Mouse (Mus musculus) limb, embryonic 15.5 days (tissue): ENCODE data around the gene Acacb. TPM values are rescaled to one million over a fixed set of nuclear protein-coding genes. Genes with fewer than 3 reads are reported as not detected.

Experiments used
- ATAC-seq: fragments of 200-750 bp; cut with Nextera tagmentation; 2 replicates; pipeline ENCODE4 v1.8.0; 2017; ENCODE audit warnings: low read depth, moderate TSS enrichment; ENCODE audit not compliant: insufficient number of reproducible peaks, low FRiP score, low TSS enrichment
- H3K27ac ChIP-seq: fragments of 300-500 bp; sonication (generic); 2 replicates; pipeline ENCODE4 v1.5.1; 2015; ENCODE audit warnings: moderate library complexity, mild to moderate bottlenecking, inconsistent platforms
- H3K27me3 ChIP-seq: fragments of 300-500 bp; sonication (generic); 2 replicates; pipeline ENCODE4 v1.6.1; 2015; ENCODE audit warnings: inconsistent platforms
- H3K36me3 ChIP-seq: fragments of 300-500 bp; sonication (generic); 2 replicates; pipeline ENCODE4 v1.6.1; 2015; ENCODE audit warnings: inconsistent platforms
- H3K4me1 ChIP-seq: fragments of 300-500 bp; sonication (generic); 2 replicates; pipeline ENCODE4 v1.6.1; 2015; ENCODE audit warnings: inconsistent platforms
- H3K4me2 ChIP-seq: fragments of 300-500 bp; sonication (generic); 2 replicates; pipeline ENCODE4 v1.6.1; 2015; ENCODE audit warnings: mild to moderate bottlenecking, inconsistent platforms
- H3K4me3 ChIP-seq: fragments of 300-500 bp; sonication (generic); 2 replicates; pipeline ENCODE4 v1.5.1; 2015; ENCODE audit warnings: mild to moderate bottlenecking, inconsistent platforms
- H3K9ac ChIP-seq: fragments of 300-500 bp; sonication (generic); 2 replicates; pipeline ENCODE4 v1.6.1; 2015; ENCODE audit warnings: inconsistent platforms
- H3K9me3 ChIP-seq: fragments of 300-500 bp; sonication (generic); 2 replicates; pipeline ENCODE4 v1.6.1; 2016; ENCODE audit warnings: inconsistent platforms
- WGBS: fragments of 180-500 bp; shearing (Covaris S2); methylation state at CpG from one replicate; pipeline ENCODE4 v1.1.7; 2015; 5-methylcytosine and 5-hydroxymethylcytosine counted together
- polyA plus RNA-seq: library from polyadenylated mRNA; unstranded; fragments of >200 nt; fragmentation: Nextera tagmentation; extraction: Ambion mirVana; gene quantifications from 2 replicates; pipeline ENCODE4 v1.2.1, GENCODE M21; 2015

Acacb gene
- polyA plus RNA-seq, 1 experiment from 2014 or later, result 1.7 TPM

DNA sequence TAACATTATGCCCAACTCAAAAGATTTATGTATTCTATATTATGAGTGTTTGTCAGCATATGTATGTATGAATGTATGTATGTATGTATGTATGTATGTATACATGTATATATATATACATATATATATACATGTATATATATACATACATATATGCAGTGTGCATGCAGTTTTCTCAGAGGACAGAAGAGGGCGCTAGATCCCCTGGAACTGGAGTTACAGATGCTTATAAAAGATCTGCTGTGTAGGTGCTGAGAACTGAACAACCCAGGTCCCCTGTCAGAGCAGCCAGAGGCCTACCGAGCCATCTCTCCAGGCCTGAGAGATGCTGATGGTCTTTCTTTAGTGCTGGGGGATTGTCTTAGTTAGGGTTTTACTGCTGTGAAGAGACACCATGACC is 40.8 kb downstream of the Acacb start:
- Histone ChIP-seq H3K36me3 (no peaks in the 10 kb centered on the region), H3K4me3 (no peak overlapping the region), H3K9me3 (no peaks in the 10 kb centered on the region), H3K27me3 (no peaks in the 10 kb centered on the region), H3K27ac (no peak overlapping the region), H3K9ac (no peak overlapping the region), H3K4me2 (no peak overlapping the region), H3K4me1 (no peaks in the 10 kb centered on the region)
- 73% methylated on average over 2 of the region's 2 CpGs for WGBS
- no peak for ATAC-seq

DNA sequence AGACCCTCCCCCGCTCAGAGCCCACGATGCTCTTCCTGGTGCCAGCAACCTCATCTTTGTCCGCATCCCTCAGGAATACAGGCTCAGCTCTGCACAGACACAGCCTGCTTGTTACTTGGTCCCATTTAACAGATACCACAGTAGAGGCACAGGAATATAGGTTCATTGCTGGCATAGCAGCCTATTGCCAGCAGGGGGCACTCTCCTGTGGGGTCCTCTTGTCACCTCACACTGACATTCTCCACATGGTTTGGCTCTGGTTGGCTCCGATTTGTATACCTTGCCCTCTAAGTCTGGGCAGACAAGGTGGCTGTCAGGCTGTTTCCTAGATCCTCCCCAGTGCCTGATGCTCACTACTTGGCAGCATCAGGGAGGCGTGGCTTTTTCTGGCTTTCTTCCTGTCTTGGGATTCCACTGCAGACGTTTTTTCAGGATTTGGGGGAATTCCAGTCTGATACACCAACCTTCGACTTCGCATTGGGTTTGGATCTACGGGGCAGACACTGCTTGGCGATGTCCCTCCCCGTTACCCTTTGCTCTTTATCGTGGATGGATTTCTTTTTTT is 42.6 kb downstream of the Acacb start:
- Histone ChIP-seq H3K27me3 (no peaks in the 10 kb centered on the region), H3K27ac (no peak overlapping the region), H3K4me1 (no peaks in the 10 kb centered on the region), H3K4me3 (no peak overlapping the region), H3K9me3 (no peaks in the 10 kb centered on the region), H3K4me2 (no peak overlapping the region), H3K9ac (no peak overlapping the region), H3K36me3 (no peaks in the 10 kb centered on the region)
- WGBS, result 72% methylated on average over 12 of the region's 12 CpGs
- no peak for ATAC-seq

DNA sequence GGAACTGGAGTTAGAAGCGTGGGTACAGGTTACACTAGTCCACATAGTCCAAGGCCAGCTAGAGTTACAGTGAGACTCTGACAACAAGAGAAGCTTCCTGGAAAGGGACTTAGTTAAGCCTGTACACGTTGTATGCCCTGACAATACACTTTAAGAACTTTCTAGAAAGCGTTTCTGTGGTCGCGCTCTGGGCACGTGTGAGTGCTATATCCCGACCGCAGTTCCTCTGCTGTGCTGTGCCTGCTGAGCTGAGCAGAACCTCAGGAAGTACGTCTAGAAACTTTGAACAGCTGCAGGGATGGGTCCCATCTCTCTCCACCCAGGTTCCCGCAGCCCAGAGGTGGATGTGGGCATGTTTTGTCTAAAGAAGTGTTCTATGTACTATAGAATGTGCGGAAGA is 47.8 kb downstream of the Acacb start:
- WGBS, result 81% methylated on average over 11 of the region's 11 CpGs
- Histone ChIP-seq H3K9ac (no peak overlapping the region), H3K4me2 (no peak overlapping the region), H3K27me3 (no peaks in the 10 kb centered on the region), H3K4me3 (no peak overlapping the region), H3K27ac (no peak overlapping the region), H3K4me1 (peaks cover 2% of the 10 kb centered on the region; the same call in 1 of the 2 replicates), H3K36me3 (no peaks in the 10 kb centered on the region; the same call in 1 of the 2 replicates), H3K9me3 (no peaks in the 10 kb centered on the region)
- no peak for ATAC-seq

DNA sequence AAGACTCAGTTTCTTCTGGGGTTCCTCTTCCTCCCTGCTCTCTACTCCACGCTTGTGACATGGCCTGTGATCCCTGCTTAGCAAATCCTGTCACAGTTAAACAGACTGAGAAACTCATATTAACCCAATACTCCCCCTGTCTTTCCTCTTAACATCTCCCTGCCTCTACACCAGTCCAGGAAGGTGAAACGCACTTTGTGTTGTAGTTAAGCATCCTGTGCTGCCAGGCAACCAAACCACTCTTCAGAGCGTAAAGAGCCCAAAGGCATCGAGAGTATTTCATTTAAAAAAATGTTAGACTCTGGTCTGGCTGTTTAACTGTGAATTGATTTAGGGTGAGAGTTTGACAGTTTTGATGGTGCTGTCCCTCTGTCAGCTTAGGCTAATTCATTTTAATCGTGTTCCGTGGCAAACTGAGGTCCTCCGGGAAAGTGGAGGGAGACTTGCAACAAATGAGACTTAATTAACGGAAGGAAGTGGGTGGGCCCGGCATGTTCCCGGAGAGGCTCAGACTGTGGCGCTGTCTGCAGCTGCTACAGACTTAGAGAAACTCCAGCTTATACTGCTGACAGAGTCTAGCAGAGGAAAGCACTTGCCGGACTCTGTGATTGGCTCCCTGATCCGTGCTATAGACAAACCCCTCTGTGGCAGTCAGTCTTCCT is 52.9 kb downstream of the Acacb start:
- ATAC-seq, result no peak; the same call in 1 of the 2 replicates
- Histone ChIP-seq H3K4me3 (no peak overlapping the region), H3K27me3 (no peaks in the 10 kb centered on the region), H3K9ac (no peak overlapping the region), H3K4me1 (peaks cover 9% of the 10 kb centered on the region), H3K36me3 (no peaks in the 10 kb centered on the region; the same call in 1 of the 2 replicates), H3K9me3 (no peaks in the 10 kb centered on the region), H3K4me2 (peak overlapping the region; percentile 32), H3K27ac (no peak overlapping the region)
- WGBS, result 7% methylated on average over 13 of the region's 13 CpGs

DNA sequence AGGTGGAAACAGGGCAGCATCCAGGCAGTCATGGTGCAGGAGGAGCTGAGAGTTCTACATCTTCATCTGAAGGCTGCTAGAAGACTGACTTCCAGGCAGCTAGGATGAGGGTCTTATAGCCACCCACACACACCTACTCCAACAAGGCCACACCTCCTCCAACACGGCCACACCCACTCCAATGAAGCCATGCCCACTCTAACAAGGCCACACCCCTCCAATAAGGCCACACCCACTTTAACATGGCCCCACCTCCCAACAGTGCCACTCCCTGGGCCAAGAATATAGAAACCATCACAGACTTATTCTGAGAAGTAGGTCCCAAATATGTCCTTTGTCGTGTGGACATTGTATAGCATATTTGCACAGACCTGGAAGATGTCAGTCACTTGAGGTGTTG is 59.8 kb downstream of the Acacb start:
- H3K27ac ChIP-seq, result no peak overlapping the region

DNA sequence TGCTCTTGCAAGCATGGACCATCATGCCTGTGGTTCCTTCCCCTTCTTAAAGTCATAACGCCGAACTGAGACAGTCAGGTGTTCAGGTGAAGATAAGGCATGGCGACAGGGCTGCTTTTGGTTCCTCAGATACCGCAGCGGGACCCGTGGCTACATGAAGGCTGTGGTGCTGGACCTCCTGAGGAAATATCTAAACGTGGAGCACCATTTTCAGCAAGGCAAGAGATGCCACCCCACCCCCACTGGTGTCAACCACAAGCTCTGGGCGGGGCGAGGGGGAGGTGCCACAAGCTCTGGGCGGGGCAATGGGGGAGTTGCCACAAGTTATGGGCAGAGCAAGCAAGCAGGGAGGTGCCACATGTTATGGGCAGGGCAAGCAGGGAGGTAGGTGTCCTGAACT is 66.8 kb downstream of the Acacb start:
- WGBS, result 71% methylated on average over 10 of the region's 10 CpGs
- H3K27me3 ChIP-seq, result no peaks in the 10 kb centered on the region
- ATAC-seq, result no peak
- H3K4me2 ChIP-seq, result no peak overlapping the region
- no peak overlapping the region for H3K9ac ChIP-seq
- H3K4me3 ChIP-seq, result no peak overlapping the region
- no peaks in the 10 kb centered on the region for H3K4me1 ChIP-seq
- H3K27ac ChIP-seq, result no peak overlapping the region
- no peaks in the 10 kb centered on the region for H3K36me3 ChIP-seq
- H3K9me3 ChIP-seq, result no peaks in the 10 kb centered on the region

More for the DNA sequence above, 59.8 kb downstream of the Acacb start:
- no peak overlapping the region for H3K4me3 ChIP-seq
- no peak overlapping the region for H3K4me2 ChIP-seq
- H3K4me1 ChIP-seq, result no peaks in the 10 kb centered on the region
- H3K9ac ChIP-seq, result no peak overlapping the region
- no peaks in the 10 kb centered on the region for H3K36me3 ChIP-seq
- no peaks in the 10 kb centered on the region for H3K27me3 ChIP-seq
- 84% methylated on average over 2 of the region's 2 CpGs for WGBS
- ATAC-seq, result no peak
- no peaks in the 10 kb centered on the region for H3K9me3 ChIP-seq

DNA sequence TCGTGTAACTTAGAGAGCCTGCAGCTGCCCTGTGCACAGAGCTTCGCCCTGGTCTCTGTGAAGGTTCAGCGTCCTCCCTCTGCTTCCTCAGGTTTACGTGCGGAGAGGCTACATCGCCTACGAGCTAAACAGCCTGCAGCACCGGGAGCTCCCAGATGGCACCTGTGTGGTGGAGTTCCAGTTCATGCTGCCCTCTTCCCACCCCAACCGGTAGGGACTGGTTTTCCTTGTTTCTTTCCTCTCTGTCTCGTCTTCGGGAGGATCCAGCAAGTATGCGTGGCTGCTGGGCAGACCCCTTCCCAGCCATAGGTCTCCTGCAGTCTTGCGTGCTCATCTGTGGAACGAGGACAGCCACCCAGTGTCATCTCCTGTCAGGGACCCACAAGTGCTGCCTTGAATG is 72.4 kb downstream of the Acacb start:
- H3K36me3 ChIP-seq, result no peaks in the 10 kb centered on the region
- ATAC-seq, result no peak
- WGBS, result 79% methylated on average over 14 of the region's 14 CpGs
- H3K4me3 ChIP-seq, result no peak overlapping the region
- no peak overlapping the region for H3K4me2 ChIP-seq
- H3K4me1 ChIP-seq, result no peaks in the 10 kb centered on the region
- H3K9ac ChIP-seq, result no peak overlapping the region
- no peaks in the 10 kb centered on the region for H3K9me3 ChIP-seq
- H3K27ac ChIP-seq, result peak overlapping the region; percentile 7; the same call in 1 of the 2 replicates
- no peaks in the 10 kb centered on the region for H3K27me3 ChIP-seq

DNA sequence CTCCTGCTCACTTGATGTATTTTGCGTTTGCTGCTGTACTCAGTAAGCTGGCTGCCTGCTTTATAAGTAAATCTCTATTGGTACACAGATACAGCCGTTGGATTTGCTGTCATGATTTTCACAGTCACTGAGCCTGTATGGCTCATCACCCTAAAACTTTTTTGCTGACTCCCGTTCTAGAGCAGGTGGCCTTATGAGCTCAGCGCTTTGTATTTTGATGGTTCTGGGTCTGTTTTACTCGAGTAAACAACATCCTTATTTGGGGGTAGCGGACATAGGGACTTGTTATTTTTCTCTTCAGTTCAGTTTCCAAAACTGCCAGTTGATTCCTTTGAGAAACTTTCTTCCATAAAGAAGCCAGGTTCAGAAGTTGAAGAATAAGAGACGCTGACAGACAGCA is 79.7 kb downstream of the Acacb start:
- H3K27me3 ChIP-seq, result no peaks in the 10 kb centered on the region
- no peak for ATAC-seq
- 94% methylated on average over 7 of the region's 7 CpGs for WGBS
- H3K36me3 ChIP-seq, result peaks cover 5% of the 10 kb centered on the region; the same call in 1 of the 2 replicates
- no peak overlapping the region for H3K9ac ChIP-seq
- H3K9me3 ChIP-seq, result peaks cover 3% of the 10 kb centered on the region; the same call in 1 of the 2 replicates
- no peak overlapping the region for H3K27ac ChIP-seq
- no peak overlapping the region for H3K4me2 ChIP-seq
- no peak overlapping the region for H3K4me3 ChIP-seq
- H3K4me1 ChIP-seq, result no peaks in the 10 kb centered on the region

DNA sequence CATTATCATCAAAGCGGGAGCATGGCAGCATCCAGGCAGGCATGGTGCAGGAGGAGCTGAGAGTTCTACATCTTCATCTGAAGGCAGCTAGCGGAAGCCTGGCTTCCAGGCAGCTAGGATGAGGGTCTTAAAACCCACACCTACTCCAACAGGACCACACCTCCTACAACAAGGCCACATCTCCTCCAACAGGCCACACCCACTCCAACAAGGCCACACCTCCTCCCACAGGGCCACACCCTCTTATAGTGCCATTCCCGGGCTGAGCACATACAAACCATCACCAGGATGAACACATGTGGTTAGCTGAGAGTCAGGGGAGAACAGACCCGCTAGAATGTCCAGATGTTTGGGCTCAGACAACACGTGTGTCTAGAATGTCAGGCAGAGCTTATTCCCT is 82.6 kb downstream of the Acacb start:
- Histone ChIP-seq H3K9ac (no peak overlapping the region), H3K27ac (no peak overlapping the region), H3K36me3 (peaks cover 5% of the 10 kb centered on the region; the same call in 1 of the 2 replicates), H3K27me3 (no peaks in the 10 kb centered on the region), H3K9me3 (peaks cover 3% of the 10 kb centered on the region; the same call in 1 of the 2 replicates), H3K4me3 (no peak overlapping the region), H3K4me2 (no peak overlapping the region), H3K4me1 (no peaks in the 10 kb centered on the region)
- WGBS, result 73% methylated on average over 5 of the region's 5 CpGs
- no peak for ATAC-seq

DNA sequence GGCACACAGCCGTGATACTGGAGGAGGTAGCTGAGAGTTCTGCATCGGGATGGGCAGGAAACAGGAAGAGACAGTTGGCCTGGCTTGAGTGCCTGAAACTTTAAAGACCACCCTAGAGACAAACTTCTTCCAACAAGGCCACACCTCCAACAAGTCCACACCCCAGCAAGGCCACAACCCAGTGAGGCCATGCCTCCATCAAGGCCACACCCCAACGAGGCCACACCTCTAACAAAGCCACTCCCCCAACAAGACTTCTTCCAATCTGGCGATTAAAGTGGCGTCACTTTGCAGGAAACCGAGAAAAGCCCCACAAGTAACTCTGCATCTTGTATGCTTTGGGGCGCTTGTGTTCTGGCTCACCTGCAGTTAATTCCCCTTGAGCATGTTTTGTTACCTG is 92.6 kb downstream of the Acacb start:
- H3K9ac ChIP-seq, result no peak overlapping the region
- no peak overlapping the region for H3K4me3 ChIP-seq
- H3K4me1 ChIP-seq, result no peaks in the 10 kb centered on the region
- ATAC-seq, result no peak
- no peaks in the 10 kb centered on the region for H3K36me3 ChIP-seq
- no peak overlapping the region for H3K4me2 ChIP-seq
- WGBS, result 27% methylated on average over 7 of the region's 7 CpGs
- no peaks in the 10 kb centered on the region for H3K27me3 ChIP-seq
- H3K9me3 ChIP-seq, result no peaks in the 10 kb centered on the region
- no peak overlapping the region for H3K27ac ChIP-seq

DNA sequence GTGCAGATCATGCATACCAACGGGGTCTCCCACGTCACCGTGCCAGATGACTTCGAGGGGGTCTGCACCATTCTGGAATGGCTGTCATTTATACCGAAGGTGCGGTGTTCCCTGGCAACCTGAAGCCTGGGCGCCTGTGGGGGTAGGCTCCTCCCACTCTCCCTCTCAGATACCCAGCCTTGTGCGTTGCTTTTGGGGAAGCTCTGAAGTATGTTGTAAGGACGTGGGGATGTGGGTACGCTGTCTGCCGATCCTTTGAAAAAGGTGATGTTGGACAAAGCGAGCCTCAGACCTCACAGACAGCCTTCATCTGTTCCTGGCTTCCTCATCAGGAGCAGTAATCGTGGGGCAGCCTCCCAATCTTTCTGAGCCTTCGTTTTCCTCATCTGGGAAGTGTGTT is 93.4 kb downstream of the Acacb start:
- Histone ChIP-seq H3K9ac (no peak overlapping the region), H3K27me3 (no peaks in the 10 kb centered on the region), H3K27ac (no peak overlapping the region), H3K36me3 (no peaks in the 10 kb centered on the region), H3K4me1 (no peaks in the 10 kb centered on the region), H3K4me3 (no peak overlapping the region), H3K4me2 (no peak overlapping the region), H3K9me3 (no peaks in the 10 kb centered on the region)
- WGBS, result 38% methylated on average over 14 of the region's 14 CpGs
- no peak for ATAC-seq

DNA sequence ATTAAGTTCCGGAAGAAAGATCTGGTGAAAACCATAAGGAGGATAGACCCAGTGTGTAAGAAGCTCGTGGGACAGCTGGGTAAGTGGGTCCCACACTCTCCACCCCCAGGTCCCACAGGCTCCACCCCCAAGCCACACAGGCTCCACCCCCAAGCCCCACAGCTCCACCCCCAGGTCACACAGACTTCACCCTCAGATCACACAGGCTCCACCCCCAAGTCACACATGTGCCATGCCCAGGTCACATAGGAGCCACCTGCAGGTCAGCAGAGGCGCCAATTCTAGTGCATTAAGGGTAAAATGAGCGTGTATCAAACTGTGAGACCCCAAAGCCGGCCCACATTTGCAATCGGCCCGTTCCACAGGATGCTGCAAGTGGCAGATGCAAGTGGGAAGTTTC is 100.1 kb downstream of the Acacb start:
- Histone ChIP-seq H3K27me3 (no peaks in the 10 kb centered on the region), H3K4me2 (no peak overlapping the region), H3K9ac (no peak overlapping the region), H3K4me3 (no peak overlapping the region), H3K27ac (no peak overlapping the region), H3K9me3 (no peaks in the 10 kb centered on the region), H3K4me1 (peaks cover 7% of the 10 kb centered on the region), H3K36me3 (no peaks in the 10 kb centered on the region)
- 79% methylated on average over 7 of the region's 7 CpGs for WGBS
- ATAC-seq, result no peak
